Mouse (Mus musculus): Measurements from ENCODE around the gene Stk40. TPM values are rescaled to one million over a fixed set of nuclear protein-coding genes. Genes with fewer than 3 reads are reported as not detected.
"Not testable (repeated sequence)": the region's sequence is repeated elsewhere in the genome, so short reads cannot be mapped to it uniquely, and the experiment has no call there.

Gene Stk40
- polyA plus RNA-seq, 1 experiment, result 25.9 TPM

DNA sequence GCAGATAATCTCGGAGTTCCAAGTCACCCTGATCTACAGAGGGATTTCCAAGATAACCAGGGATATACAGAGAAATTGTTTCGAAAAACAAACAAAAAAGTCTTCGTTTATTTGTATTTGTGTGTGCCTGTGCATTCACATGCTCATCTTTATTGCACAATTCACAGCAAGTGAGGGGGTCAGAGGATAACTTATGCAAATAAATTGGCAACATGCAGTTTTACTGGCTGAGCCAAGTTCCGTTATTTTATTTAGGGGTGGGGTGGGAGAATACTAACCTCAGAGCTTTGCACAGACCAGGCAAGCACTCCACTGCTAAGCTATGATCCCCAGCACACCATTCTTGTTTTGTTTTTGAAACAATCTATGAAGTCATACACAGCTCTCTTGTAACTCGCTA lies 70.0 kb downstream of the Stk40 start:
- TF ChIP-seq POLR2A (IDR thresholded peaks at IDR 0.05; ENCODE audit: insufficient read length, low read depth) (no peak), REST (IDR thresholded peaks at IDR 0.05; ENCODE audit: insufficient read depth, insufficient read length) (no peak), USF1 (IDR thresholded peaks at IDR 0.05; ENCODE audit: low read depth) (no peak), MYOG (IDR thresholded peaks at IDR 0.05; ENCODE audit: control insufficient read depth in 1 of 3, insufficient read depth in 1 of 3, insufficient read length in 2 of 3, low read depth in 2 of 3) (no peak), TCF12 (IDR thresholded peaks at IDR 0.05; ENCODE audit: insufficient read depth, poor library complexity, severe bottlenecking) (no peak), E2F4 (IDR thresholded peaks at IDR 0.05; ENCODE audit: insufficient read depth) (no peak), TCF3 (IDR thresholded peaks at IDR 0.05; ENCODE audit: insufficient read length, low read depth) (no peak), SRF (IDR thresholded peaks at IDR 0.05; ENCODE audit: control insufficient read depth, insufficient read length, low read depth) (no peak), CEBPB (IDR thresholded peaks at IDR 0.05; ENCODE audit: insufficient read depth, poor library complexity, severe bottlenecking) (no peak), MAX (IDR thresholded peaks at IDR 0.05; ENCODE audit: low read depth) (no peak)
- Histone ChIP-seq H3ac (ENCODE audit: control insufficient read depth, insufficient read length) (no peak overlapping the region), H3K36me3 (ENCODE audit: control insufficient read depth, insufficient read depth) (peaks cover 77% of the 10 kb centered on the region), H3K79me2 (ENCODE audit: control insufficient read depth, insufficient read depth) (peaks cover 12% of the 10 kb centered on the region), H3K4me2 (ENCODE audit: low read depth) (no peak overlapping the region), H3K4me3 (no peak overlapping the region), H3K27me3 (ENCODE audit: control insufficient read depth, insufficient read depth, insufficient read length) (no peaks in the 10 kb centered on the region)

DNA sequence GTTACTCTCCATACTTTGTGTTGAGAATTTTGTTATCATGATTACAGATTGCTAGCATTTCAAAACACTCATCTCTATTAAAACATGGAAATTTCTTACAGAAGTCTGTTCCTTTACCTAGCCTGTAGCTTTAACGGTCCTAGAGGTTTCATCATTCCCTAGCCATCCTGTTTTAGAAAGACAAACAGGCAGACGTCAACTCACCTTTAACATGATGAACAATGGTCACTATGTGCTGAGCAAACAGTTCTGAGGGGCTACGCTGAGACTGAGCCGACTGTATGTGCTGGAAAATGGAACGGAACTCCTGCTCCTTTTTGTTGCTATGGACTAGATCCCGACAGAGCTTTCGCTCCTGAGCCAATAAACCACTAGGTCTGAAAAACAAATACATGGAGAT lies 72.2 kb downstream of the Stk40 start:
- not testable (repeated sequence) for H3K4me3 ChIP-seq; H3ac ChIP-seq (ENCODE audit: control insufficient read depth, insufficient read length); H3K27me3 ChIP-seq (ENCODE audit: control insufficient read depth, insufficient read depth, insufficient read length); H3K4me2 ChIP-seq (ENCODE audit: low read depth)
- H3K36me3 ChIP-seq (ENCODE audit: control insufficient read depth, insufficient read depth), result peaks cover 75% of the 10 kb centered on the region
- peaks cover 22% of the 10 kb centered on the region for H3K79me2 ChIP-seq (ENCODE audit: control insufficient read depth, insufficient read depth)

DNA sequence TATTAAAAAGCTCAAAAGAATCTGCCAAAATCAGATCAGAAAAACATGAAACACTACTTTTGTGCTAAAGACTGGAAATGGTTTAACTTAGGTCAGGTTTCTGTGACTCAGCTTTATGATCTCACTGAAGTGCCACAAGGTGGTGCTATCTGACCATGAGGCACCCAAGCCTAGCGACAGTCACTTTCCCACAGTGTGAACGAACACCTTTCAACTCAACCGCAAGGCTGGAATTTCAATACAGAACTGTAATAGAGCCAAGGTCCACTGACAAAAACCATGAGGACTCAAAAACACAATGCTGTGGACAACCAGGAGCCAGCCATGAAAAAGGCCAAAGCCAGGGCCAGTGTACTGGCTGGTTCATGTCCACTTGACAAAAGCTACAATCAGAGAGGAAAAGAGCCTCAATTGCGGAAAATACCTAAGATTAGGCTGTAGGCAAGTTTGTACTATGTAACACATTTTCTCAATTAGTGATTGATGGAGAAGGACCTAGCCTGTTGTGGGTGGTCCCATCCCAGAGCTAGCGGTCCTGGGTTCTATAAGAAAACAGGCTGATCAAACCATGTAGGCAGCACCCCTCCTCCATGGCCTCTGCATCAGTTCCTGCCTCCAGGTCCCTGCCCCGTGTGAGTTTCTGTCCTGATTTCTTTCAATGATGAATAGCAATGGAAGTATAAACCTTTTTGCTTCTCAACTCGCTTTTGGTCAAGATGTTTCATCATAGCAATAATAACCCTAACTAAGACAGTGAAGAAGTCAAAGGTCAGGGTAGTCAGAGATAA lies 77.6 kb downstream of the Stk40 start:
- Histone ChIP-seq H3K79me2 (ENCODE audit: control insufficient read depth, insufficient read depth) (peaks cover 73% of the 10 kb centered on the region), H3K4me2 (ENCODE audit: low read depth) (no peak overlapping the region), H3K27me3 (ENCODE audit: control insufficient read depth, insufficient read depth, insufficient read length) (no peaks in the 10 kb centered on the region), H3ac (ENCODE audit: control insufficient read depth, insufficient read length) (no peak overlapping the region), H3K4me3 (no peak overlapping the region), H3K36me3 (ENCODE audit: control insufficient read depth, insufficient read depth) (peaks cover 51% of the 10 kb centered on the region)
- TF ChIP-seq POLR2A (IDR thresholded peaks at IDR 0.05; ENCODE audit: insufficient read length, low read depth) (peak; percentile 26), POLR2AphosphoS2 (IDR thresholded peaks at IDR 0.05; ENCODE audit: insufficient read length, low read depth) (no peak), TCF12 (IDR thresholded peaks at IDR 0.05; ENCODE audit: insufficient read depth, poor library complexity, severe bottlenecking) (no peak), TCF3 (IDR thresholded peaks at IDR 0.05; ENCODE audit: insufficient read length, low read depth) (no peak)

DNA sequence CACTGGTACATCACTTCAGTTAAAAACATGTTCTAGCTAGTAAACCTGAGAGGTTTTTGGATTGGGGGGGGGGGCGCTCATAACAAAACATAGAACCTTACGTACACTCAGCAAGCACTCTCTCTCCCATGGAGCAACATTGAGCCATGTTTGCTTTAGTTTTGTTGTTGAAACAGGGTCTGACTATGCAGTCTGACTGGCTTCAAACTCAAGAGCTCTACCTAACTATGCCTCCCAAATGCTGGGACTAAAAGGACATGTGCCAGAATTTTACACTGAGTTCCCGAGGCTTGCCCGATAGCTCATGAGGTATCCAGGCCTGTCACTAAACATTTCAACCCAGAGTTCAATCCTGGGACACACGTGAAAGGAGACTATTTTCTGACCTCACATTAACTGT lies 79.3 kb downstream of the Stk40 start:
- no peaks in the 10 kb centered on the region for H3K27me3 ChIP-seq (ENCODE audit: control insufficient read depth, insufficient read depth, insufficient read length)
- H3K4me3 ChIP-seq, result no peak overlapping the region
- no peak overlapping the region for H3ac ChIP-seq (ENCODE audit: control insufficient read depth, insufficient read length)
- peaks cover 38% of the 10 kb centered on the region for H3K36me3 ChIP-seq (ENCODE audit: control insufficient read depth, insufficient read depth)
- H3K4me2 ChIP-seq (ENCODE audit: low read depth), result no peak overlapping the region
- TF ChIP-seq TCF12 (IDR thresholded peaks at IDR 0.05; ENCODE audit: insufficient read depth, poor library complexity, severe bottlenecking), result no peak
- TF ChIP-seq E2F4 (IDR thresholded peaks at IDR 0.05; ENCODE audit: insufficient read depth), result no peak
- no peak for TF ChIP-seq POLR2A (IDR thresholded peaks at IDR 0.05; ENCODE audit: insufficient read length, low read depth)
- TF ChIP-seq USF1 (IDR thresholded peaks at IDR 0.05; ENCODE audit: low read depth), result no peak
- TF ChIP-seq CEBPB (IDR thresholded peaks at IDR 0.05; ENCODE audit: insufficient read depth, poor library complexity, severe bottlenecking), result no peak
- TF ChIP-seq REST (IDR thresholded peaks at IDR 0.05; ENCODE audit: insufficient read depth, insufficient read length), result no peak
- TF ChIP-seq MYOD1 (IDR thresholded peaks at IDR 0.05; ENCODE audit: control insufficient read depth in 1 of 3, insufficient read length in 2 of 3, low read depth in 2 of 3), result no peak
- TF ChIP-seq MAX (IDR thresholded peaks at IDR 0.05; ENCODE audit: low read depth), result no peak
- TF ChIP-seq SRF (IDR thresholded peaks at IDR 0.05; ENCODE audit: control insufficient read depth, insufficient read length, low read depth), result no peak
- TF ChIP-seq TCF3 (IDR thresholded peaks at IDR 0.05; ENCODE audit: insufficient read length, low read depth), result no peak
- no peak for TF ChIP-seq MYOG (IDR thresholded peaks at IDR 0.05; ENCODE audit: control insufficient read depth in 1 of 3, insufficient read depth in 1 of 3, insufficient read length in 2 of 3, low read depth in 2 of 3)
- no peak for TF ChIP-seq POLR2AphosphoS2 (IDR thresholded peaks at IDR 0.05; ENCODE audit: insufficient read length, low read depth)
- H3K79me2 ChIP-seq (ENCODE audit: control insufficient read depth, insufficient read depth), result peaks cover 86% of the 10 kb centered on the region

DNA sequence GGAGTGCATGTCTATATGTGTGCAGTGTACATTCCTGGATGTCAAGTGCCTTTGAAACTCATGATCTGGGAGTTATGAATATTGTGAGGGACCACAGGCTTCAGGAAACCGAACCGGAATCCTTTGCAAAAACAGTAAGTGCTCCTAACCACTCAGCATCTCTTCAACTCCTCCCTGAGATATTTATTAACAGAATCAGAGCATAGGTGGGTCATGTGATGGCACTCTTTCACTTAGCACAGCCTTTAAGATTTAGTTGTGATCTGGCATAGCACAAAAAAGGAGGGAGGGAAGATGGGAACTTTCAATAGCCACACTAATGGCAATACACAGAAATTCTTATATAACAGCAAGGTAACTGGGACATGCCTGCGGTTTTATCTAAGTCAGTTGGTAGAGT lies 83.3 kb downstream of the Stk40 start:
- H3K27me3 ChIP-seq (ENCODE audit: control insufficient read depth, insufficient read depth, insufficient read length), result no peaks in the 10 kb centered on the region
- no peak overlapping the region for H3K4me2 ChIP-seq (ENCODE audit: low read depth)
- no peak overlapping the region for H3ac ChIP-seq (ENCODE audit: control insufficient read depth, insufficient read length)
- peaks cover 32% of the 10 kb centered on the region for H3K36me3 ChIP-seq (ENCODE audit: control insufficient read depth, insufficient read depth)
- peaks cover 100% of the 10 kb centered on the region for H3K79me2 ChIP-seq (ENCODE audit: control insufficient read depth, insufficient read depth)
- TF ChIP-seq MYOD1 (IDR thresholded peaks at IDR 0.05; ENCODE audit: control insufficient read depth in 1 of 3, insufficient read length in 2 of 3, low read depth in 2 of 3), result no peak
- TF ChIP-seq REST (IDR thresholded peaks at IDR 0.05; ENCODE audit: insufficient read depth, insufficient read length), result no peak
- TF ChIP-seq MAX (IDR thresholded peaks at IDR 0.05; ENCODE audit: low read depth), result no peak
- no peak for TF ChIP-seq POLR2A (IDR thresholded peaks at IDR 0.05; ENCODE audit: insufficient read length, low read depth)
- no peak for TF ChIP-seq TCF3 (IDR thresholded peaks at IDR 0.05; ENCODE audit: insufficient read length, low read depth)
- TF ChIP-seq TCF12 (IDR thresholded peaks at IDR 0.05; ENCODE audit: insufficient read depth, poor library complexity, severe bottlenecking), result no peak
- TF ChIP-seq MYOG (IDR thresholded peaks at IDR 0.05; ENCODE audit: control insufficient read depth in 1 of 3, insufficient read depth in 1 of 3, insufficient read length in 2 of 3, low read depth in 2 of 3), result no peak
- TF ChIP-seq USF1 (IDR thresholded peaks at IDR 0.05; ENCODE audit: low read depth), result no peak
- TF ChIP-seq POLR2AphosphoS2 (IDR thresholded peaks at IDR 0.05; ENCODE audit: insufficient read length, low read depth), result no peak
- no peak for TF ChIP-seq CEBPB (IDR thresholded peaks at IDR 0.05; ENCODE audit: insufficient read depth, poor library complexity, severe bottlenecking)
- no peak for TF ChIP-seq E2F4 (IDR thresholded peaks at IDR 0.05; ENCODE audit: insufficient read depth)
- no peak for TF ChIP-seq SRF (IDR thresholded peaks at IDR 0.05; ENCODE audit: control insufficient read depth, insufficient read length, low read depth)
- H3K4me3 ChIP-seq, result no peak overlapping the region

Other genes with a start within 250 kb of the Stk40 start
- not detected for gene Csf3r, start 79.4 kb upstream of the Stk40 start, polyA plus RNA-seq (2012; fragmentation: generic; extraction: Trizol)
- 86.8 TPM for gene Mrps15, start 57.0 kb upstream of the Stk40 start, polyA plus RNA-seq (2012; fragmentation: generic; extraction: Trizol)
- 12.8 TPM for gene Oscp1, start 45.4 kb upstream of the Stk40 start, polyA plus RNA-seq (2012; fragmentation: generic; extraction: Trizol)
- 50.5 TPM for gene Lsm10, start 7.3 kb upstream of the Stk40 start, polyA plus RNA-seq (2012; fragmentation: generic; extraction: Trizol)
- gene Eva1b, start 43.8 kb downstream of the Stk40 start, polyA plus RNA-seq (2012; fragmentation: generic; extraction: Trizol), result 28.6 TPM
- 0.23 TPM for gene Sh3d21, start 59.5 kb downstream of the Stk40 start, polyA plus RNA-seq (2012; fragmentation: generic; extraction: Trizol)
- gene Thrap3, start 98.8 kb downstream of the Stk40 start, polyA plus RNA-seq (2012; fragmentation: generic; extraction: Trizol), result 56.6 TPM
- gene Map7d1, start 152.4 kb downstream of the Stk40 start, polyA plus RNA-seq (2012; fragmentation: generic; extraction: Trizol), result 236 TPM
- gene Trappc3, start 158.4 kb downstream of the Stk40 start, polyA plus RNA-seq (2012; fragmentation: generic; extraction: Trizol), result 84.1 TPM
- 0.06 TPM for gene Col8a2, start 182.8 kb downstream of the Stk40 start, polyA plus RNA-seq (2012; fragmentation: generic; extraction: Trizol)
- 31.5 TPM for gene Adprhl2, start 217.7 kb downstream of the Stk40 start, polyA plus RNA-seq (2012; fragmentation: generic; extraction: Trizol)
- gene Tekt2, start 221.7 kb downstream of the Stk40 start, polyA plus RNA-seq (2012; fragmentation: generic; extraction: Trizol), result 0.49 TPM